Mouse (Mus musculus) embryonic stem cell, embryonic (primary cell): ENCODE measurements at regions not wholly inside any gene's neighbourhood (a gene's known extent, or its start where the extent isn't known, plus 50 kb on each side); places are given as distances from the start of the nearest gene placed in this dataset.

Source experiments
- CTCF ChIA-PET, 4 experiments: fragments of 300-600 bp in 2 of 4; fragments of 350-600 bp in 2 of 4; sonication (Branson Sonifier 250); formaldehyde crosslinking; loops; one replicate each; lab custom pipeline; 2022; ENCODE audit warnings: inconsistent platforms in 2 of 4; lab: Charles Lee
- POLR2A ChIA-PET, 4 experiments: fragments of 300-600 bp in 2 of 4; fragments of 350-600 bp in 2 of 4; sonication (Branson Sonifier 250); formaldehyde crosslinking; loops; one replicate each; lab custom pipeline; 2022; ENCODE audit warnings: antibody characterized with exemption in 4 of 4, inconsistent platforms in 1 of 4; lab: Charles Lee

DNA sequence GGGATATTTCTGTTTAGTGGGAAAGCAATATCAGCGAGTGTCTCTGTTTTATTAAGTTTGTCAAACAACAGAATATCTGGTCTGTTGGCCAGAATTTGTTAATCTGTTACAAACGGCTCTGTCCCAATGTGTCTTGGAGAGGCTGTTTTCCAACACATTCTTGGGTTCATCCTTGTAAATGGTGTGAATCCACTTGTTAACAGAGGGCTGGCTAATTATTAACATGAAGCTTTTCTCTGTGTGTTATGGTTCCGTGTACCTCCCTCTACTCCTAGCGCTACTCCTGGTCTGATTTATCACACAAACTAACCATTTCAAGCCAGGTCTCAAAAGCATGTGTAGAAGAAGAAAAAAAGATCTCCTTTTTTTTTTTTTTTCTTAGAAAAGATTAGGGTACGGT is 60.4 kb downstream of the Pou3f3 start:
- ChIA-PET CTCF (no interaction called here), POLR2A (no interaction called here)

DNA sequence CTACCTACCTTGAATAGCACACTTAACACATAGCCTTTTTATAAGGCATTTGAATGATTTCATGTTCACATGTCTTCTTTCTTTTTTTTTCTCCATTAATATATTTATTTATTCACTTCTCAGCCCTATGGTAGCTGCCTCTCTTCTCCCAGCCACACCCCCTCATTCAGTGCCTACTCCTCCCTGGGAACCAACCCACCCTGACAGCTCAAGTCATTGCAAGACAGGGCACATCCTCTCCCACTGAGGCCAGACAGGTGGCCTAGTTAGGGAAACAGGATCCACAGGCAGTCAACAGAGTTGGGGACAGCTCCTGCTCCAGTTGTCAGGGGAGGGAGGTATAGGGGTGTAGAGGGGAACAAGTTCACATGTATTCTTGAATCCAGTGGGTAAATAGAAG is 60.9 kb downstream of the Pou3f3 start:
- CTCF ChIA-PET = no interaction called here
- POLR2A ChIA-PET = no interaction called here

DNA sequence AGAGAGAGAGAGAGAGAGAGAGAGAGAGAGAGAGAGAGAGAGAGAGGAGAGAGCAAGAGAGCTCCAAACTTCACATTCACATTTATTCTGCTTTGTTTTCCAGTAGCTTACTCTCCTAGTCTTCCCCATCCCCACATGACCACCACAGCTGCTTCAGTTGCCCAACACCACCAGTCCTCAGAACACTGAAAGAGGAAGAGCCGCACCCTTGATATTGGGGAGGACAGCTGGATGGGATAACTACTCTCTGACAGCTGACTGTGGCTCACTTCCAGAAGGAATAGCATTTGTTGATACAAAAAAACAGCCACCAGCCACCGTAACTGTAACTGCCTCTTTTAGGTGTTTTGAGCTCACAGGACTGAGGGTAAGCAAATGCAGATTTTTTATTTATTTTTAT is 67.9 kb downstream of the Pou3f3 start:
- CTCF ChIA-PET = interaction anchor here in 2 of 4 experiments (0.6 kb wide), 2 partner anchors 45 to 1610 kb away, joined by 5 read pairs; no protein-coding TSS in a partner anchor
- POLR2A ChIA-PET = no interaction called here

DNA sequence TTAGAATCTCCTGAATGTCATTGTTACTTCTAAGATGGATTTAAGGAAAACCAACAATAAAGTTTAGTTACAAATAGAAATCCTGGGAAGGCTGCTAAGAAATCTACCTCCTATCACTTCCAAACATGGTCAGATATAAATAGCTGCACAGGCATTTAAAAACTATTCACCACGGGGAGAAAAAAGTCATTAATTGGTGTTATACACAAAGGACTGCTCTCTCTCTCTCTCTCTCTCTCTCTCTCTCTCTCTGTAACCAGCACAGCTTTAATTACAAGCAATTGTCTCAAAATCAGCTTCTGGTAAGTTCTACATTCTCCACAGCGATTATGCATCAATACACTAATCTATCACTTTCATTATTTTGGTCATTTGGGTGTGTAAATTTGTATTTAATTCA is 68.5 kb downstream of the Pou3f3 start:
- ChIA-PET CTCF (interaction anchor here in 1 of 4 experiments (0.6 kb wide), 1 partner anchor 44 kb away, joined by 5 read pairs; no protein-coding TSS in a partner anchor), POLR2A (no interaction called here)

DNA sequence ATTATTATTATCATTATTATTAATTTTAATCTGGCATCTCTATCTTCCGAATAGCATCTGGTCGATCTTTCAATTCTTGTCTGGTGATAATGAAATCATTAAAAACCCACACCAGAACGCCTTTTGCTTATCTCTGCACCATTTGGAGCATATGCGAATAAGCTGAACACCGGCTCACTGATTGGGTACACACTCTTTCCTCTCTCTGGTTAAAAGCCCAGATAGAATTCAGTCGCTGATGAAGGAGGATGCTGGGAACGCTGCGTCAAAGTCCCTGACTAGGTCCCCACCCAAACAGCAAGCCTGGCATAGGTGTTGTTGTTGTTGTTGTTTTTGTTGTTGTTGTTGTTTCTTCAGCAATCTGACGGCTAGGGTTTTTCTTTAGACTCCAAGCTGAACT is 74.5 kb downstream of the Pou3f3 start:
- CTCF ChIA-PET = interaction anchor here in 2 of 4 experiments (0.7 to 0.8 kb wide), 2 partner anchors 54 to 1425 kb away, joined by 3 read pairs; no protein-coding TSS in a partner anchor
- POLR2A ChIA-PET = interaction anchor here in 1 of 4 experiments (0.6 kb wide), 1 partner anchor 89 kb away, joined by 3 read pairs; no protein-coding TSS in a partner anchor

DNA sequence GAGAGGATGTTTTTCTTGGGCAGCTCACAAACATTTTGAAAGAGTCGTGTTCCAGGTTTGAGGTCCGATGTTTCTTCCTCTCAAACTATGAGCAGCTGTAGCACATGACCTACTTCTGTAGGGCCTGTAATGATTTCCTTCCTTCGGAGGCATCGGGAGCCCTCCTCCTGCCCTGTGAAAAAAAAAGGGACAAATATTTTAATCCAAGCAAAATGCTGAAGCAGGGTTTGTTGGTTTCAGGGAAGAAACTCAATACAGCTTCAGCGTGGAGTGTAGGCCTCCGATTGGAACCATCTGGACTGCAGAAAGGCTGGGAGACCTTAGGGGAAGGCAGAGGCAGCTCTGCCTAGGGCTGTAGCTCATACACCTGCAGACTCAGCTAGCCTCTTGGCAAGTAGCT is 76.4 kb downstream of the Pou3f3 start:
- ChIA-PET CTCF (interaction anchor here in 1 of 4 experiments (0.6 kb wide), 1 partner anchor 80 kb away, joined by 5 read pairs; no protein-coding TSS in a partner anchor), POLR2A (no interaction called here)

DNA sequence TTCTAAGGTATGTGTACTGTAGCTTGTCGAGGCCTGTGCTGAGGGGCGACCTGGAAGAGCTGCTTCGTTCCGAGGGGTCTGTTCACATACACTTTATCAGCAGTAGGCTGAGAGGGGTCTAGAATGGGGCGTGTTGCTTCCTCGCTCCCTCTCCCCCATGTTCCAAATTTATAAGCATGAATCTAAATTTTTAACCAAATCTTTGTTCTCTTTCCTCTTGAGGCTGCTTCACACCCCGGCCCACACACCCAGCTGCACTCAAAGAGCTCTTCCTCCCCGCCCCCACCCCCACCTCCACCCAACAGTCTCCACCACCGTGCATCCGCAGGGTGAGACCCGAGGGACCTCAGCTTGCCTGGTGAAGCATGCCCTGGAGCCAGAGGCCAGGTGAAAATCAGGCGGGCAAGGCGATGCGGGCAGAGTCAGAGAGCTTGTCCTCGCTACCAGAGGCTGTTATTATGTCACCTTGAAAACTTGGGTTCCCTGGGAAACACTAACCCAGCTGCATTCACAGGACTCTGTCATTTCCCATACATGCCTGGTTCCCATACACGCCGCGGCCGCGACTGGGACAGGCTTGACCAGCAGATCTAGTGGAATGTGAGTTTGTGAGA is 77.1 kb upstream of the Mrps9 start:
- CTCF ChIA-PET = interaction anchor here in 1 of 4 experiments (0.7 kb wide), 1 partner anchor 17 kb away, joined by 3 read pairs; no protein-coding TSS in a partner anchor

DNA sequence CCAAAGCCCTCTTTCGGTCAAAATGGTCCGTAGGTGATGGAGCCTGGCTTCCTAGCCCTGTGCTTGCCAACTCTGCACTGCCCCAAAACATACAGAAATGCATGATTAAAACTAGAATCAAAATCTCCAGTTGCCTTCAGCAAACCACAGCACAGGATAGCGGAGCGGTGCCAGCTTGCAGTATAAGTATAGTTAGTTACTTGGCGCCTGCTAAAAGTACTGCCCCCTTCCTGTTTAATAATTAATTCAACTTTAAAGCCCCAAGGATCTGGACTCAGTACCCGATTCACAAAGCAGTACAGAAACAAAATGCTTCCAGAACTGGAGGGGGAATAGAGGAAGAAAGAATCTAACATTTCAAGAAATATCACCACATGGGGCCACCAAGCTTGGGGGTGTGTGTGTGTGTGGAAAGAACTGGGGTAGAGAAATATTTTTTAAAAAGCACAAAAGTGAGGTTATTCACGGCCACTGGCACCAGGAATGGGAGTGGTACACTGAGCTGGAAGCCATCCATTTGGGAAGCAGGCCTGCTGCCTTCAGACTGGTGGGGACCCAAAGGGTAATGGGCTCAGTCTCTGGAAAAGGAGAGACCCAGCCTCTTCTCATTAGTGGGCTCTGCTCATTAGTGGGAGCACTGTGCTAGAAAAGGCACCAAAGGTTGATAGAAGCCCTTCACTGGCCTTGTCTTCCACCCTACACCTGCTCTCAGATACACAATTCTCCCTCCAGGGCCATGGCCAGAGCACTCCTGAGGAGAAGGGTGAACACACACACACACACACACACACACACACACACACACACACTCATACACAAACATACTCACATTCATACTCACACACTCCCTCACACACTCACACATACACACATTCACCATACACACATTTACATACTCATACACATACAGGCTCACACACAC is 75.8 kb upstream of the Mrps9 start:
- CTCF ChIA-PET = no interaction called here
- POLR2A ChIA-PET = no interaction called here

More for the DNA sequence above, 77.1 kb upstream of the Mrps9 start:
- POLR2A ChIA-PET = no interaction called here

DNA sequence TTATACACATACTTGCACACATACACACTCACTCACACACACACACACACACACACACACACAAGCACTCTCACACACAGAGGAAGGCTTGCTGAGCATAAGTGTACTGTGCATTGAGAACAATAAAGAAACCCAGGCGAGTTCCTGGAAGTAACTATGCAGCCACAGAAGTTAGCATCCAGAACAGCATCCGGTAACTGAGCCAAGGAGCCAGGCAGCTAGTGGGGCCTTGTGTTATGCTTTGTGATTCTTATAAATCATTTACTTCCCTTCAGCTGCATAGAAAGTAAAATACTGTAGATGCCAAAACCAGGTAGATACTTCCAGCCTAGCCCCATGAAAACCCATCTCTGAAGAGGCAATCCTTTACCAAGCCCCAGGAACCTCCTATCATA is 75.1 kb upstream of the Mrps9 start:
- ChIA-PET CTCF (no interaction called here), POLR2A (no interaction called here)

DNA sequence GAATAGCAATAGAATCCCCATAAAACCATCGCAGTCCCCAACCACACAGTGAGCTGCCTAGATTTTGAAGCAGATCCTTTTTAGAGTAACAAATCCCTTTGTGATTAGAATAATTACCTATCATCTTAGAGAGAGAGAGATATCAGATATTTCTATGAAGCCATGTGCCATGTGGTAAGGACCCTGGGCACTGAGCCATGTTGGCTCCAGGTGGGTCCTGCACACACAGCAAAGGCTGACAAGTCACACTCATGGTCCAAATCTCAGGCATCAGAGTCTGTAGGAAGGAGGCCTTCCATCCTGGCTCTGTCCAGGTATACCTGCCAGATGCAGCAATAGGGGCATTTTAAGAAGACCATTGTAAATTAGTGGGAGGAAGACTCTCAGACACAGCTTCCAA is 73.6 kb upstream of the Mrps9 start:
- CTCF ChIA-PET = no interaction called here

DNA sequence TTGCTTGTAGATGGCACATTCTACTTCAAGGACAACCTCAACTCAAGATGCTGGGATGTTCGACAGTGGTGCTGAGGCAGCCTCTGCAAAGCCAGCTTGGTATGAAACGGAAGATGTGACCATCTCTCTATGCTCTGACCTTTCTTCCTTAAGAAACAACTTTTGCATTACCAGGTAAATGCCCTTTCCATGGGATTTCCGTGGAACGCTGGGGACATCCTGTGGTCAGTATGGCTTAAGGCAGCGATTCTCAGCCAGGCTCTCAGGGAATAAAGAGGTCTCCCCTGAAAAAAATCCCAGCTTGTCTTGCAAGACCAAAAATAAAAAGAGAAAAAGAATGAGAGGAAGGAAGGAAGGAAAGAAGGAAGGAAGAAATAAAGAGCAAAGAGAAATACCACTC is 71.3 kb upstream of the Mrps9 start:
- POLR2A ChIA-PET = interaction anchor here in 1 of 4 experiments (0.6 to 1.2 kb wide), 2 partner anchors 20 to 404 kb away, joined by 3 read pairs; no protein-coding TSS in a partner anchor
- CTCF ChIA-PET = interaction anchor here in 3 of 4 experiments (0.5 to 0.7 kb wide), 4 partner anchors 49 to 1480 kb away, joined by 3 to 19 read pairs (median 5); no protein-coding TSS in a partner anchor

More for the DNA sequence above, 73.6 kb upstream of the Mrps9 start:
- POLR2A ChIA-PET = no interaction called here

DNA sequence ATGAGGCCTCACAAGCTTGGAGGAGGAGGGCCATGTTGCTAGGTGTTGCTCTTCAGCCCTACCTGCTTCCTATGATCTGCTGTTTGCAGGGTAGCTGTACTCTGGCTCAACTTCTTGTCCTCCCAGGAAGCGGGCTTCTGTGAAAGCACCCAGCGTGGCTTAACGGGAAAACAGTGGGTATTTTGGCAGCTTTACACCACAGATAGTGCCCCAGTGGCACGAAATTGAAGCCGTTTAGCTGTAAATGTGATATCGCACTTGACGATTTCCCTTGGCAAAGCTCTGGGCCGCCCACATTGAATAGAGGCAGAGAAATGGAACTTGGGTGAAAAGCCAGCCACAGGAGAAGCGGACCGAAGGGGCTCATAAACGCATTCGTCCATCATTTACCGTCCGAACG is 70.8 kb upstream of the Mrps9 start:
- POLR2A ChIA-PET = interaction anchor here in 1 of 4 experiments (1.2 kb wide), 1 partner anchor 21 kb away, joined by 3 read pairs; no protein-coding TSS in a partner anchor
- CTCF ChIA-PET = no interaction called here

DNA sequence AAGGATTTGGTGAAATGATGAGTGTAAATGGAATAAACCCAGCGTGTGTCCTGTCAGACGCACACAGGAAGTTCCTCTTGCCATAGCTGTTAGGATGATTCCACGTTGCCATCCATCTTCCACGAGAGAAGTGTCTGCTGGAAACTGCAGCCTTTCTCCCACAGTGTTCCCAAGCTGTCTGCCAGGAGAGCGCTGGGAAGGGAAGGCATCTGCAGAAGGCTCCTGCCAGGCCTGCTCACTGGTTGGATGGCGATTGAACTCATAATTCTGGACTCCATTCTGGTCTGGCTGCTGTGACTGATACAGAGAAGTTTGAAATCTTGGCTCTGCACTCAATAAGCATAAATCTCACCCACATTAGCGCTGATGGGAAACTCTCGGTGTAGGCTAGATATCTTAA is 69.5 kb upstream of the Mrps9 start:
- ChIA-PET POLR2A (no interaction called here), CTCF (no interaction called here)

DNA sequence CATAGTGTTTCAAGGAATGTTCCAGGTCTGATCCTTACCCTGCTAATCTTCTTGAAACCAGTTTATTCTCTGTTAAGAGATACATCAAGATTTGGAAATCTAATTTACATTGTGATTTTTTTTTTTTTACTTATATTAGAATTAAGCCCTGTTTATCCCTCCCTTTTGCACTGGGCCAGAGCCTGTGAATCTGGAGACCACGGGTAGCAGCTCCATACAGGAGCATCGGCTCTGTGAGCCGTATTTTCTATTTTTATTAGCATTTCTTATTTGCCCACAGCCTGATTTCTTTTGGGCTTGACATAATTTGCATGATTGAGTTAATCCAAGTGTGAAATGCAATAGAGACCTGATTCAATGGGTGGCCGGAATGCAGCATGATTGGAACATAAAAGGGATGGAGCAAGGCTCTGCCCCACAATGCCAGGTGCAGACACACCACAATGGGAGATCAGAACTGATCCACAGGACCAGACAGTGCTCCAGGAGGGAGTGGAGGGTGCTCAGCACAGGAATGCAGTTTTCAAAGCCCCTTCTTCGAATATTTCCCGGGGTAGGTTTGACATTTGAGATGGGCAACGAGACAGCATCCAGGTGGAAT is 67.9 kb upstream of the Mrps9 start:
- ChIA-PET CTCF (no interaction called here), POLR2A (no interaction called here)

DNA sequence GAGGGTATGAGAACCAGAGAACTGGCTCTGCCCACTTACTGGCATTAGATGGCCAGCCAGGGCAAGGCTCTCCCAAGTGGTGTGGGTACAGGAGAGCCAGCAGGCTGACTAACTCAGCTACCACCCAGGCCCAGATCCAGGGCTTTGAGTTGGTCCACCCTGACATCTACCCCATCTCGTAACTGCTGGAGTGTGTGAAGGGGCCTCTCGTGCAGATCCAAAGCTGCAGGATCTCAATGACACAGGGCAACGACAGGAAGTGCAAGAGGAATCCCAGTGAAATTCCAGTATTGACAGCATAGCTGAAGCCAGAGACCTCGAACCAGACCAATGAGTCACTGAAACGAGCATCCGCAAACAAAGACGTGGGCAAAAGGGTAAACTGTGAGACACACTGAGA is 63.8 kb upstream of the Mrps9 start:
- CTCF ChIA-PET = no interaction called here
- POLR2A ChIA-PET = no interaction called here

DNA sequence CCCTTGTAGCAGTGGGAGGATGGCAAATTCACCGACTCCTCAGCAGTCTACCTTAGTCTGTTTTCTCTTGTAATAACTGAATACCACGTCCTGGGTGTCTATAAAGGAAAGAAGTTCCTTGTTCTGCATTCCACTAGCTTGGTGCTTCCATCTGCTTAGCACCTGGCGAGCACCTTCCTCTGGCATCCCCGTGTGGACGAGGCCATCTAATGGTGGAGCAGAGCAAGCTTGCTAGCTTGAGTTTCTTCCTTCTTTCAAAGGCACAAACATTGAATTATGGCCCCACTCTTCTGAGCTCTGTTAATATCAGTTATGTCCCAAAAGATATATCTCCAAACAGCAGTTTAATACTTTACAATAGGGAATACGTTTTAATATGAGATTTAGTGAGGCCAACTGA is 62.6 kb upstream of the Mrps9 start:
- ChIA-PET POLR2A (interaction anchor here in 2 of 4 experiments (0.5 kb wide), 2 partner anchors 25 to 561 kb away, joined by 4 to 5 read pairs; no protein-coding TSS in a partner anchor), CTCF (no interaction called here)
